Mouse (Mus musculus) C2C12 (cell line): ENCODE results near the gene Palm2. TPM values are rescaled to one million over a fixed set of nuclear protein-coding genes. Genes with fewer than 3 reads are reported as not detected.

Experiments used
- H3K27me3 ChIP-seq: one replicate; pipeline ENCODE4 v1.6.1; 2011; ENCODE audit not compliant: control insufficient read depth, insufficient read depth, insufficient read length
- H3K36me3 ChIP-seq: one replicate; pipeline ENCODE4 v1.6.1; 2011; ENCODE audit not compliant: control insufficient read depth, insufficient read depth
- H3K4me3 ChIP-seq: one replicate; pipeline ENCODE4 v1.5.1; 2011; ENCODE audit warnings: mild to moderate bottlenecking, control low read depth; ENCODE audit not compliant: poor library complexity, insufficient read depth, severe bottlenecking
- H3K79me2 ChIP-seq: one replicate; pipeline ENCODE4 v1.6.1; 2011; ENCODE audit not compliant: control insufficient read depth, insufficient read depth
- H3K79me3 ChIP-seq: one replicate; pipeline ENCODE4 v1.6.1; 2011; ENCODE audit warnings: low read depth, control low read depth
- H3ac ChIP-seq: one replicate; pipeline ENCODE3; 2011; ENCODE audit warnings: low read depth; ENCODE audit not compliant: control insufficient read depth, insufficient read length
- CEBPB ChIP-seq: IDR thresholded peaks from one replicate; pipeline ENCODE4 v1.6.1; 2011; ENCODE audit warnings: low read depth, mild to moderate bottlenecking, control low read depth, moderate library complexity
- CTCF ChIP-seq: IDR thresholded peaks from one replicate; pipeline ENCODE4 v1.5.1; 2011; ENCODE audit not compliant: control insufficient read depth, insufficient read depth, insufficient read length
- FOSL1 ChIP-seq: IDR thresholded peaks from one replicate; pipeline ENCODE4 v1.8.0; 2011; ENCODE audit warnings: mild to moderate bottlenecking, low read length; ENCODE audit not compliant: poor library complexity, insufficient read depth, severe bottlenecking
- MAX ChIP-seq: IDR thresholded peaks from one replicate; pipeline ENCODE4 v1.6.1; 2011; ENCODE audit warnings: mild to moderate bottlenecking, control low read depth
- MYOD1 ChIP-seq: IDR thresholded peaks from one replicate; pipeline ENCODE4 v1.6.1; 2011; ENCODE audit warnings: low read depth; ENCODE audit not compliant: control insufficient read depth, insufficient read length
- MYOG ChIP-seq: IDR thresholded peaks from one replicate; pipeline ENCODE4 v1.6.1; 2011; ENCODE audit not compliant: control insufficient read depth, insufficient read length; ENCODE audit errors: extremely low read depth
- USF1 ChIP-seq: IDR thresholded peaks from one replicate; pipeline ENCODE4 v1.6.1; 2011; ENCODE audit warnings: low read depth, mild to moderate bottlenecking, control low read depth, moderate library complexity
- polyA plus RNA-seq: library from polyadenylated mRNA; unstranded; fragments of >200 nt; fragmentation: generic; extraction: Trizol; gene quantifications from one replicate; pipeline ENCODE4 v1.2.1, GENCODE M21; 2012; ENCODE audit warnings: missing spikeins

Gene Palm2
- polyA plus RNA-seq, 1 experiment: 6.7 TPM

DNA sequence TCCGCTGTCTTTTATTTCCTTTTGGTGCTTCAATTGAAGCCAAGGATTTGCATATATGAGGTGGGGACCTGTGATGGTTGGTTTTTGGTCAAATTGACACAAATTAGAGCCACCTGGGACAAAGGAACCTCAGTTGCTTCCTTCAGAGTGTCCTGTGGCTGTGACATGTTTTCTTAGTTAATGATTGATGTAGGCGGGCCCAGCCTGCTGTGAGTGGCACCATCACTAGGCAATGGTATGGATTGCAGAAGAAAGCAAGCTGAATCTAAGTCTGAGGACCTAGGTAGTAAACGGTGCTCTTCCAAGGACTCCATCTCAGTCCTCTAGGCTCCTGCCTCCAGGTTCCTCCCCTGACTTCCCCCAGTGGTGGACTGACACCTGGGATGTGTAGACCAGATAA lies 76.5 kb downstream of the Palm2 start:
- Histone ChIP-seq H3K27me3 (no peaks in the 10 kb centered on the region), H3K79me3 (no peaks in the 10 kb centered on the region), H3K4me3 (no peak overlapping the region), H3K79me2 (no peaks in the 10 kb centered on the region), H3ac (no peak overlapping the region), H3K36me3 (no peaks in the 10 kb centered on the region)
- TF ChIP-seq MYOD1: no peak
- TF ChIP-seq FOSL1: no peak
- no peak for TF ChIP-seq USF1
- TF ChIP-seq CEBPB: no peak
- no peak for TF ChIP-seq MYOG
- TF ChIP-seq CTCF: no peak
- no peak for TF ChIP-seq MAX

DNA sequence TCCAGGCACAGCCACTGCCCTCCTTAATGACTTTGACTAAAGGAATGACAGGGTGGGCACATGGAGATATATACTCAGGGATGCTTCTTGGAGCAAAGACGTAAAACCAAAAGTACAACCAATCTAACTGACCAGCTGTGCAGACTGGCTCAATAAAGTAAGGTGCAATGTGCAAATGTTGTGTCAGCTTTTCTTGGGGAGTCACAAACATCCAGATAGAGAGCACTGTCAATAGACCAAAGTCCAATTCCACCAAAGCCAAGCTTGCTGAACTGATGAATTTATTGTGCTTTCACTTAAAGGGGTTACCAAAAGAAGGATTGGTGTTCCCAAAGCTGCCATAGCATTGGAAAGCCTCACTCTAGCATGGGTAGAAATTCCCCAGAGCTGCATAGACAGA lies 77.7 kb downstream of the Palm2 start:
- Histone ChIP-seq H3ac (no peak overlapping the region), H3K27me3 (no peaks in the 10 kb centered on the region), H3K36me3 (no peaks in the 10 kb centered on the region), H3K79me3 (no peaks in the 10 kb centered on the region), H3K79me2 (no peaks in the 10 kb centered on the region), H3K4me3 (no peak overlapping the region)
- no peak for TF ChIP-seq CEBPB
- TF ChIP-seq CTCF: no peak
- no peak for TF ChIP-seq MYOD1
- no peak for TF ChIP-seq USF1
- no peak for TF ChIP-seq MAX

DNA sequence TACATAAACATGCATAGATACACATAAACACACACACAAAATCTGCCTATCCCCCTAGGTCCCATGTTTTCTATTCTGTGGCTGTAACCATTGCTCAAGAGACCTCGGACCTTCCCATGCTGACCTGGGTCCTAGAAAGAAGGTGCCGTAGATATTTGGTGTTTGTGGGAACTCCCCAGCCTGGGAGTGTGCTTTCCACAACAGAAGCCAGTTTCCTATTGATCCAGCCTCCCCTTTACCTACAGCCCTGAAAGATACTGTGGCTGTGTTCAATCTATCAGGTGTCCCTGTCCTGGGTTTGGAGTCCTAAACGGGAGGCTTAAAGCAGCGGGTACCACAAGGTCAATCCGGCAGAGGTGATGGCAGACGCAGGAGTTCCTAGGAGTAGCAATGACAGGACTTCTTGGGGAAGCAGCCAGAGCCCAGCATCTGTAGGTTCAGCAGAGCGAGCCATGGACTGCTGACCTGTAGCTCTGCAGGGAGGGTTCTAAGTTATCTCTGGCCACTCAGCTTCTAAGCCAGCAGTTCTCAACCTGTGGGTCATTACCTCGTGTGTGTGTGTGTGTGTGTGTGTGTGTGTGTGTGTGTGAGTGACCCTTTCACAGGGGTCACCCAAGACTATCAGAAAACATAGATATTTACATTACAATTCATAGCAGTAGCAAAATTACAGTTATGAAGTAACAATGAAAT lies 79.3 kb downstream of the Palm2 start:
- H3ac ChIP-seq: no peak overlapping the region
- H3K79me2 ChIP-seq: no peaks in the 10 kb centered on the region
- H3K27me3 ChIP-seq: no peaks in the 10 kb centered on the region
- H3K36me3 ChIP-seq: no peaks in the 10 kb centered on the region
- H3K79me3 ChIP-seq: no peaks in the 10 kb centered on the region
- H3K4me3 ChIP-seq: no peak overlapping the region
- TF ChIP-seq CEBPB (no peak), MYOD1 (no peak), CTCF (no peak), FOSL1 (no peak), MAX (no peak), USF1 (no peak), MYOG (no peak)

DNA sequence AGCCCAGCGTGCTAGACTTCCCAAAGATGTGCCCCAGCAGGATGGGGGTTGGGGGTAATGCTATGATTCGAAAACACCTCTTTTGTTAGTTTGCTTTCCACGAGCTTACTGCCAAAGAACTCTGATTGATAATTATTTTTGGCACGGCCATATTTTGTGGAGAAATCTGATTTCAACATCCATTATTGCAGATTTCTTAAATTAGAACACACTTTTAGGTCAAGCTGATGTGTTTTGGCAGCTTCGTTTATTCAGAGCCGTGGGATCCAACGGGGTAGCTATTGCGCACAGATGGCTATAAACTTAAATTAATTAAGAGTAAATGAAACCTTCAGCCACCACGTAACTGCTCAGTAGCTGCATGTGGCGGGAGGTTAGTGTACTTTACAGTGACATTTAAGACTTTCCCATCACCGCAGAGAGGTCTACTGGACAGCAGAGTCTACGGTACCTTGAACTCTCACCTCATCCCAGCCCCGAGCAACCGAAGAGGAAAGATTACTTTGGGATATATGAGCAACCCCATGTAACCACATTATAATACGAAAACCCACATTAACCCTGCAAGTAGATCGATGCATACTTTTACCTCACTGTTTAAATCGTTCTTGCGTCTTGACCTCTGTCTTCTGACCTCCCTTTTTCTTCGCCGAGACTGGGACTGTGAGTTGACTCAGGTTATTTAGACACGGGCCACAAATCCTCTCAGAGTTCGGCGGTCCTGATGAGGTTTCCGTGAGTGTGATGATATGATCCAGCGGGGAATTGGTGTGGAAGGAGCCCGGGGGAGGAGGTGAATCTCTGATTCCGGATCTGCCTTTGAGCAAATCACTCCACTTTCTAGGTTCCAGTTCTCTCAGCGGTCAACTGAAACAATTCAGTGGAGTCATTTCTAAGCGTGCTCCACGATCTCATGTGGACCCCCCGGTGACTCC lies 80.2 kb downstream of the Palm2 start:
- Histone ChIP-seq H3K79me2 (no peaks in the 10 kb centered on the region), H3K79me3 (no peaks in the 10 kb centered on the region), H3ac (no peak overlapping the region), H3K4me3 (no peak overlapping the region), H3K27me3 (no peaks in the 10 kb centered on the region), H3K36me3 (no peaks in the 10 kb centered on the region)
- TF ChIP-seq MAX: no peak
- TF ChIP-seq MYOD1: no peak
- no peak for TF ChIP-seq USF1

DNA sequence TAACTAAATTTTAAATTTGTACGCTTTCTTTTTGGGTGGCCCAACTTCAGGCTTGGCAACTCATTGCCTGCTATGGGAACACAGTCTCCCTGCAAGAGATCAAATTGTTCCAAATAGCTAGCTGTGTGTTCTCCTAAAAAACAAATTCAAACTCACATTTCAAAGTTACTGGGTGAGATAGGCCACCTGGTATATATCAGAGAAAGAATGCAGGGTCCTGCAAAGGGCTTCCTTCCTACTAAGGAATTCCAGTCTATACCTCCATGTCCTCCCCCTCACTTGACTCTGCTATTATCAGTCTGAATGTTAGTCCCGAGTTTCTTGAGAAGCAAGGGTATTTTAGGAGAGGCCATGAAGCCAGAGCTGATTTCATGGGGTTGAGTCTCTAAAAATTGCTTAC lies 81.3 kb downstream of the Palm2 start:
- H3ac ChIP-seq: no peak overlapping the region
- TF ChIP-seq MAX (no peak), MYOD1 (no peak), USF1 (no peak), FOSL1 (no peak), CEBPB (no peak), CTCF (no peak)
- no peaks in the 10 kb centered on the region for H3K36me3 ChIP-seq
- no peaks in the 10 kb centered on the region for H3K79me2 ChIP-seq
- H3K79me3 ChIP-seq: no peaks in the 10 kb centered on the region
- H3K27me3 ChIP-seq: no peaks in the 10 kb centered on the region
- no peak overlapping the region for H3K4me3 ChIP-seq

DNA sequence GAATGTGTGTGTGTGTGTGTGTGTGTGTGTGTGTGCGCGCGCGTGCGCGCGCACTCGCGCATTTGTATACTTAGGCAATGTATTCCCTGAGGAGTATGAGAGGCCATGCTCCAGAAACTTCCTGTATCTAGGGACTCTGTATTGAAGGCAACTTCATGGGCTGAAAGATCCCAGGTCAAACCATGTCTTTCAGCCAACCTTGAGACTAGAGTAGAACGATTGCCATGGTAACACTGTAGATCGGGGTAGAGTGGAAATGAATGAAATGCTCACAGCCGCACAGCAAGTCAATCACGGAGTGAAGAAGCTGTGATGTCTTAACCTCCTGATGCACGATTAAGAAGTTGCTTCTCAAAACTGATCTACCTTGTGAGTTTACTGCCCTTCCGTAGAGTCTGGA lies 89.4 kb downstream of the Palm2 start:
- Histone ChIP-seq H3K79me2 (no peaks in the 10 kb centered on the region), H3K36me3 (no peaks in the 10 kb centered on the region), H3K79me3 (no peaks in the 10 kb centered on the region), H3K27me3 (no peaks in the 10 kb centered on the region), H3K4me3 (no peak overlapping the region), H3ac (no peak overlapping the region)
- TF ChIP-seq MYOD1 (no peak), FOSL1 (no peak), MYOG (no peak), USF1 (no peak), MAX (no peak), CTCF (no peak), CEBPB (no peak)
